Mouse (Mus musculus): Measurements from ENCODE around the gene Gm3298.
"Not testable (repeated sequence)": the region's sequence is repeated elsewhere in the genome, so short reads cannot be mapped to it uniquely, and the experiment has no call there.

Gm3298 gene

GRCm38 (mm10) chr14:5015591-5015990 is at the start of gene Gm3298:
Gene Gm3298, plus strand, starts transcription at chr14:5015891.
- DNase-seq: not testable (repeated sequence)

DNA sequence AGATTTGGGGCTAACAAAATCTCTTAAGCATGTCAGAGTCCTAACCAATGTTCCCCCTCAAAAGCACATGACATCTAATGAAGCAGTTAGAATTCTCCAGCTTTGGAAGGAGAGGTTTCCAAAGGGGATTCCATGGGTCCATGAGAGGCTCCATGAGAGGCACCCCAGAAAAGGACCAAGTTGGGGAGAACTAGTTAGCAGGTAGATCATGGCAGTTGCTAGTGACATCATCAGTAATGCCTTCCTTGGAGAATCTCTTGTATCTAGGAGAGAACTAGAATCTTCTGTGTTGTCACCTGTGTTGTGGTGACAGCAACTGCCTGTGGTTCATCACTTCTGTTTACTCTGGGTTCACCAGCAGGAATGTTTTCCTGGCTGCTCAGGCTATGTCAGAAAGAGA is 32.1 kb upstream of the Gm3298 start, which contains the start of gene Gm8297:
Gm8297 (plus strand) TSS at position 301 of the 400 bp plus-strand sequence.
- DNase-seq: not testable (repeated sequence)

GRCm38 (mm10) chr14:5050329-5050728 is 34.6 kb downstream of the Gm3298 start, which contains the start of gene 4930555G01Rik:
Gene 4930555G01Rik, plus strand, starts transcription at chr14:5050629.
- not testable (repeated sequence) for DNase-seq

Measured in thymus, postnatal 4 days (tissue).